Mouse (Mus musculus) C2C12 (cell line): ENCODE results near the gene Dok5. TPM values are rescaled to one million over a fixed set of nuclear protein-coding genes. Genes with fewer than 3 reads are reported as not detected.

ENCODE experiments used
- H3K27me3 ChIP-seq: one replicate; pipeline ENCODE4 v1.6.1; 2011; ENCODE audit not compliant: control insufficient read depth, insufficient read depth, insufficient read length
- H3K36me3 ChIP-seq: one replicate; pipeline ENCODE4 v1.6.1; 2011; ENCODE audit not compliant: control insufficient read depth, insufficient read depth
- H3K4me3 ChIP-seq: one replicate; pipeline ENCODE4 v1.5.1; 2011; ENCODE audit warnings: mild to moderate bottlenecking, control low read depth; ENCODE audit not compliant: poor library complexity, insufficient read depth, severe bottlenecking
- H3K79me2 ChIP-seq: one replicate; pipeline ENCODE4 v1.6.1; 2011; ENCODE audit not compliant: control insufficient read depth, insufficient read depth
- H3K79me3 ChIP-seq: one replicate; pipeline ENCODE4 v1.6.1; 2011; ENCODE audit warnings: low read depth, control low read depth
- H3ac ChIP-seq: one replicate; pipeline ENCODE3; 2011; ENCODE audit warnings: low read depth; ENCODE audit not compliant: control insufficient read depth, insufficient read length
- CEBPB ChIP-seq: IDR thresholded peaks from one replicate; pipeline ENCODE4 v1.6.1; 2011; ENCODE audit warnings: low read depth, mild to moderate bottlenecking, control low read depth, moderate library complexity
- CTCF ChIP-seq: IDR thresholded peaks from one replicate; pipeline ENCODE4 v1.5.1; 2011; ENCODE audit not compliant: control insufficient read depth, insufficient read depth, insufficient read length
- FOSL1 ChIP-seq: IDR thresholded peaks from one replicate; pipeline ENCODE4 v1.8.0; 2011; ENCODE audit warnings: mild to moderate bottlenecking, low read length; ENCODE audit not compliant: poor library complexity, insufficient read depth, severe bottlenecking
- MAX ChIP-seq: IDR thresholded peaks from one replicate; pipeline ENCODE4 v1.6.1; 2011; ENCODE audit warnings: mild to moderate bottlenecking, control low read depth
- MYOD1 ChIP-seq: IDR thresholded peaks from one replicate; pipeline ENCODE4 v1.6.1; 2011; ENCODE audit warnings: low read depth; ENCODE audit not compliant: control insufficient read depth, insufficient read length
- MYOG ChIP-seq: IDR thresholded peaks from one replicate; pipeline ENCODE4 v1.6.1; 2011; ENCODE audit not compliant: control insufficient read depth, insufficient read length; ENCODE audit errors: extremely low read depth
- USF1 ChIP-seq: IDR thresholded peaks from one replicate; pipeline ENCODE4 v1.6.1; 2011; ENCODE audit warnings: low read depth, mild to moderate bottlenecking, control low read depth, moderate library complexity
- polyA plus RNA-seq: library from polyadenylated mRNA; unstranded; fragments of >200 nt; fragmentation: generic; extraction: Trizol; gene quantifications from one replicate; pipeline ENCODE4 v1.2.1, GENCODE M21; 2012; ENCODE audit warnings: missing spikeins

The Dok5 gene
- polyA plus RNA-seq, 1 experiment = not detected

GRCm38 (mm10) chr2:170730781-170731180 lies 826 bp upstream of the Dok5 start:
- Histone ChIP-seq H3K36me3 (no peaks in the 10 kb centered on the region), H3K27me3 (no peaks in the 10 kb centered on the region), H3K4me3 (no peak overlapping the region), H3K79me2 (no peaks in the 10 kb centered on the region), H3K79me3 (no peaks in the 10 kb centered on the region), H3ac (no peak overlapping the region)
- no peak for TF ChIP-seq FOSL1
- no peak for TF ChIP-seq MAX
- no peak for TF ChIP-seq CEBPB
- TF ChIP-seq CTCF = no peak
- no peak for TF ChIP-seq USF1
- no peak for TF ChIP-seq MYOD1
- no peak for TF ChIP-seq MYOG

- Histone ChIP-seq H3K79me2 (no peaks in the 10 kb centered on the region), H3K27me3 (no peaks in the 10 kb centered on the region), H3K36me3 (no peaks in the 10 kb centered on the region), H3K79me3 (no peaks in the 10 kb centered on the region), H3ac (no peak overlapping the region), H3K4me3 (no peak overlapping the region)
- no peak for TF ChIP-seq CTCF
Measured at GRCm38 (mm10) chr2:170731205-170731604, 402 bp upstream of the Dok5 start.

GRCm38 (mm10) chr2:170733671-170734070 lies 2.1 kb downstream of the Dok5 start:
- Histone ChIP-seq H3K4me3 (no peak overlapping the region), H3ac (no peak overlapping the region), H3K36me3 (no peaks in the 10 kb centered on the region), H3K79me3 (no peaks in the 10 kb centered on the region), H3K79me2 (no peaks in the 10 kb centered on the region), H3K27me3 (no peaks in the 10 kb centered on the region)
- TF ChIP-seq MYOG (no peak), CTCF (no peak), USF1 (no peak), MYOD1 (no peak), MAX (no peak), CEBPB (no peak), FOSL1 (no peak)

GRCm38 (mm10) chr2:170734446-170734845 lies 2.8 kb downstream of the Dok5 start:
- TF ChIP-seq CTCF (no peak), FOSL1 (no peak), MAX (no peak), CEBPB (no peak), USF1 (no peak)
- H3K79me2 ChIP-seq = no peaks in the 10 kb centered on the region
- H3K36me3 ChIP-seq = no peaks in the 10 kb centered on the region
- H3K79me3 ChIP-seq = no peaks in the 10 kb centered on the region
- H3K4me3 ChIP-seq = no peak overlapping the region
- H3ac ChIP-seq = no peak overlapping the region
- H3K27me3 ChIP-seq = no peaks in the 10 kb centered on the region

GRCm38 (mm10) chr2:170738446-170738845 lies 6.8 kb downstream of the Dok5 start:
- Histone ChIP-seq H3K79me3 (no peaks in the 10 kb centered on the region), H3K27me3 (no peaks in the 10 kb centered on the region)
- TF ChIP-seq FOSL1 = no peak
- TF ChIP-seq MYOD1 = no peak
- TF ChIP-seq MYOG = no peak
- TF ChIP-seq USF1 = no peak
- TF ChIP-seq CEBPB = no peak
- no peak for TF ChIP-seq MAX
- no peak for TF ChIP-seq CTCF

GRCm38 (mm10) chr2:170738891-170739290 lies 7.3 kb downstream of the Dok5 start:
- no peak overlapping the region for H3ac ChIP-seq
- TF ChIP-seq FOSL1 = no peak
- no peak for TF ChIP-seq USF1
- no peak for TF ChIP-seq CEBPB
- no peak for TF ChIP-seq MYOD1
- TF ChIP-seq MYOG = no peak
- TF ChIP-seq MAX = no peak
- no peaks in the 10 kb centered on the region for H3K79me3 ChIP-seq
- H3K79me2 ChIP-seq = no peaks in the 10 kb centered on the region
- no peaks in the 10 kb centered on the region for H3K27me3 ChIP-seq
- no peaks in the 10 kb centered on the region for H3K36me3 ChIP-seq
- H3K4me3 ChIP-seq = no peak overlapping the region

More at GRCm38 (mm10) chr2:170738446-170738845, 6.8 kb downstream of the Dok5 start:
- H3K36me3 ChIP-seq = no peaks in the 10 kb centered on the region
- no peak overlapping the region for H3K4me3 ChIP-seq
- no peaks in the 10 kb centered on the region for H3K79me2 ChIP-seq
- H3ac ChIP-seq = no peak overlapping the region
